In the genomic region with DNA sequence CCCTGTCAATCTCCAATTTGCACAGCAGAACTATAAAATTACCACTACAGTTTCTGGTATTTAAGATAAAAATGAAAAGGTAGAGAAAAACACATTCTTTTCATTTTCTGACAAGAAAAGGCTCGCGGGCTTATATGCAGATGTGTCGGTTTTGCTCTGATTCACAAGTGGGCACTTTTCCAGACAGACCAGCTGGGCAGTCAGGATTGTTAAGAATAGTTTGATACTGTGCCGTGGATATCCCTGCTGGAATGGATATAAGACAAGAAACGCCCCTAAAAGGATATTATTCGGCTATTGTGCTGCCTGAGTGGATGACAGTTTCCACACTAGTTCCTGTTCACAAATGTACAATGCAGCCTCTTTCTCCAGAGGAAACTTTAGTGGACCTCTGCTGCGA, we compare ENCODE assay signal across 12 mouse cellular contexts.
DNase-seq lines count a peak whose midpoint lies in the region; ATAC-seq and TF ChIP-seq lines count a peak whose summit lies in the region.
"Had no signal": no experiment of that assay in that cellular context is flagged by ENCODE, and none has a peak within 500 bp of the region (broad histone marks: within the 10 kb centered on the region; RNA-seq: fewer than 3 reads in every experiment).

No protein-coding gene starts in this region.

- intact Hi-C loops in gastrocnemius, adult 2 months (cut with DNase I) = no loop called here
- intact Hi-C loops in gastrocnemius, postnatal 14 days (cut with DNase I; ENCODE audit: low total_unique reads) = no loop called here

- no peaks in the 10 kb centered on the region for H3K9me3 ChIP-seq in kidney, embryonic 14.5 days (ENCODE audit: control insufficient read depth, low read length)
- H3K9me3 ChIP-seq: limb, embryonic 13.5 days; midbrain, embryonic 13.5 days had no signal

- no peak overlapping the region for H3K9ac ChIP-seq in kidney, embryonic 14.5 days (ENCODE audit: low read depth, low read length)
- H3K9ac ChIP-seq: limb, embryonic 13.5 days; midbrain, embryonic 13.5 days had no signal

- no peak for TF ChIP-seq CTCF in gastrocnemius, adult 2 months (IDR thresholded peaks at IDR 0.05)

- H3K4me3 ChIP-seq in gastrocnemius, adult 2 months = no peak overlapping the region
- no peak overlapping the region for H3K4me3 ChIP-seq in kidney, embryonic 14.5 days (ENCODE audit: low read length)
- H3K4me3 ChIP-seq: limb, embryonic 13.5 days; midbrain, embryonic 13.5 days had no signal

- peak; percentile 22 for DNase-seq in gastrocnemius, adult 2 months
- DNase-seq in gastrocnemius, postnatal 14 days = no peak
- DNase-seq in kidney, postnatal 25 days = peak; percentile 32 to 37
- DNase-seq in Muller cell, postnatal 12 days (ENCODE audit: inconsistent ontology term) = peak; percentile 57
- DNase-seq in fibroblast of lung, adult 2 months (ENCODE audit: low read depth) = peak; percentile 31
- no peak for DNase-seq in right cerebral cortex, postnatal 25 days

- H3K27me3 ChIP-seq in kidney, embryonic 14.5 days (ENCODE audit: control insufficient read depth, insufficient read depth, low read length) = no peaks in the 10 kb centered on the region
- H3K27me3 ChIP-seq: CH12.LX; limb, embryonic 13.5 days; midbrain, embryonic 13.5 days had no signal

- 78% methylated on average over 7 of the region's 7 CpGs for WGBS in kidney, embryonic 14.5 days

- no peaks in the 10 kb centered on the region for H3K36me3 ChIP-seq in kidney, embryonic 14.5 days (ENCODE audit: control insufficient read depth, insufficient read depth, low read length)
- H3K36me3 ChIP-seq: limb, embryonic 13.5 days; midbrain, embryonic 13.5 days had no signal

- no peaks in the 10 kb centered on the region for H3K4me1 ChIP-seq in kidney, embryonic 14.5 days (ENCODE audit: control insufficient read depth, insufficient read depth, low read length)

- no peak overlapping the region; the same call in 1 of the 2 replicates for H3K27ac ChIP-seq in gastrocnemius, adult 2 months
- H3K27ac ChIP-seq in kidney, embryonic 14.5 days (ENCODE audit: low read depth, low read length) = no peak overlapping the region
- H3K27ac ChIP-seq: kidney, postnatal 0 days; limb, embryonic 13.5 days; midbrain, embryonic 13.5 days had no signal

- ATAC-seq in kidney, embryonic 14.5 days (ENCODE audit: low FRiP score, low TSS enrichment) = no peak
- no peak for ATAC-seq in granulocyte monocyte progenitor cell, adult 5-6 weeks (replicated peaks; ENCODE audit: poor library complexity, severe bottlenecking)
- ATAC-seq: midbrain, embryonic 13.5 days had no signal

- no peak overlapping the region for H3K4me2 ChIP-seq in kidney, embryonic 14.5 days (replicated peaks; ENCODE audit: low read depth, low read length)
- H3K4me2 ChIP-seq: limb, embryonic 13.5 days; midbrain, embryonic 13.5 days had no signal

Comparison
In these comparisons a context has a peak if more than half of its experiments do, and no peak if none do; other contexts are left out.
1. DNase-seq: peak in gastrocnemius, adult 2 months (single experiment), kidney, postnatal 25 days (2 of 2), Muller cell, postnatal 12 days (single experiment) and fibroblast of lung, adult 2 months (single experiment); none in gastrocnemius, postnatal 14 days (single experiment) and right cerebral cortex, postnatal 25 days (single experiment).